ENCODE assay signal across 24 mouse cellular contexts in the genomic region with DNA sequence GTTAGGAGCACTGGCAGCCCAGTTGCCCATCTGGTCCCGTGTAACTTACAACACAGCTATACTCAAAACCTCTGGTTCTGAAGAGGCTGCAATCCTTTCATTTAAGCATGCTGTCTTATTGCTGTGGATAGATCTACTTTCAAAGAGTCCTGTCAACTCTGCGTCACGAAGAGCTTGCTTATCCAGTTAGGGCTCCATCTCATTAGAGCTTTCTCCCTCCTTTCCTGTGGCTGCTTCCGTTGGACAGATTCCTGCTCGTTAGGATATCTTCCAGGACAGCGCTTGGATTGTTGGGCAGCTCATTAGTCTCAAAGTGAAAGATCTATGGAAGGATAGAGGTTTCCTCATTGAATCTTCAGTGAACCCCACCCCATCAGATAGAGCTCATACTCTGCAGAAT.
DNase-seq lines count a peak whose midpoint lies in the region; ATAC-seq and TF ChIP-seq lines count a peak whose summit lies in the region.
"Had no signal": no experiment of that assay in that cellular context is flagged by ENCODE, and none has a peak within 500 bp of the region (broad histone marks: within the 10 kb centered on the region; RNA-seq: fewer than 3 reads in every experiment).

No protein-coding gene starts in this region.

- no peak for TF ChIP-seq POLR2A in liver, adult 2 months (IDR thresholded peaks at IDR 0.05; ENCODE audit: extremely low read depth, insufficient read depth, low read length)

- H3K36me3 ChIP-seq in liver, adult 2 months (ENCODE audit: control insufficient read depth, insufficient read depth, low read length) = no peaks in the 10 kb centered on the region
- H3K36me3 ChIP-seq in liver, postnatal 0 days (replicated peaks; ENCODE audit: insufficient read depth, low read length) = no peaks in the 10 kb centered on the region
- no peaks in the 10 kb centered on the region for H3K36me3 ChIP-seq in hindbrain, embryonic 10.5 days
- H3K36me3 ChIP-seq: embryonic facial prominence, embryonic 12.5 days; embryonic facial prominence, embryonic 15.5 days; heart, embryonic 12.5 days; heart, embryonic 15.5 days; hindbrain, embryonic 15.5 days had no signal

- no peaks in the 10 kb centered on the region for H3K27me3 ChIP-seq in liver, adult 2 months (ENCODE audit: control insufficient read depth, insufficient read depth, low read length)
- H3K27me3 ChIP-seq in liver, postnatal 0 days (ENCODE audit: insufficient read depth, low read length) = no peaks in the 10 kb centered on the region
- no peaks in the 10 kb centered on the region for H3K27me3 ChIP-seq in hindbrain, embryonic 10.5 days (ENCODE audit: insufficient read depth, poor library complexity, severe bottlenecking)
- H3K27me3 ChIP-seq: embryonic facial prominence, embryonic 12.5 days; embryonic facial prominence, embryonic 15.5 days; forebrain, embryonic 13.5 days; heart, embryonic 12.5 days; heart, embryonic 15.5 days; hindbrain, embryonic 15.5 days; Patski had no signal

- H3K4me2 ChIP-seq in liver, postnatal 0 days (ENCODE audit: low read depth, low read length) = no peak overlapping the region
- H3K4me2 ChIP-seq: embryonic facial prominence, embryonic 12.5 days; embryonic facial prominence, embryonic 15.5 days; forebrain, embryonic 13.5 days; heart, embryonic 12.5 days; heart, embryonic 15.5 days; hindbrain, embryonic 15.5 days had no signal

- no peak for TF ChIP-seq CTCF in liver, adult 2 months (IDR thresholded peaks at IDR 0.05; ENCODE audit: low read depth, low read length)
- TF ChIP-seq CTCF in liver, postnatal 0 days (IDR thresholded peaks at IDR 0.05; ENCODE audit: low read depth) = no peak

- H3K4me1 ChIP-seq in liver, adult 2 months (ENCODE audit: control insufficient read depth, insufficient read depth, low read length) = no peaks in the 10 kb centered on the region
- H3K4me1 ChIP-seq in liver, postnatal 0 days (ENCODE audit: insufficient read depth) = no peaks in the 10 kb centered on the region
- H3K4me1 ChIP-seq in hindbrain, embryonic 10.5 days (replicated peaks) = no peaks in the 10 kb centered on the region
- H3K4me1 ChIP-seq: embryonic facial prominence, embryonic 12.5 days; embryonic facial prominence, embryonic 15.5 days; forebrain, embryonic 13.5 days; heart, embryonic 12.5 days; heart, embryonic 15.5 days; hindbrain, embryonic 15.5 days had no signal

- no peak overlapping the region for H3K4me3 ChIP-seq in liver, adult 2 months (ENCODE audit: insufficient read depth, low read depth, low read length)
- no peak overlapping the region for H3K4me3 ChIP-seq in liver, postnatal 0 days (ENCODE audit: low read depth, low read length)
- no peak overlapping the region for H3K4me3 ChIP-seq in hindbrain, embryonic 10.5 days
- H3K4me3 ChIP-seq: embryonic facial prominence, embryonic 12.5 days; embryonic facial prominence, embryonic 15.5 days; forebrain, embryonic 13.5 days; heart, embryonic 12.5 days; heart, embryonic 15.5 days; hindbrain, embryonic 15.5 days had no signal

- no peak for ATAC-seq in liver, postnatal 0 days
- ATAC-seq: CD4-positive, CD25-positive, alpha-beta regulatory T cell, adult 4 months; forebrain, embryonic 13.5 days; Patski had no signal

- DNase-seq in liver, adult 2 months (ENCODE audit: extremely low read depth, low read depth, low spot score) = peak; percentile 10
- no peak for DNase-seq in liver, postnatal 0 days
- DNase-seq in Muller cell, postnatal 12 days (ENCODE audit: inconsistent ontology term) = peak; percentile 88
- peak; percentile 32 for DNase-seq in retina, embryonic 14.5 days (ENCODE audit: low spot score)
- DNase-seq in spleen, postnatal 14 days (ENCODE audit: low spot score in 2 of 2) = no peak
- DNase-seq in hindbrain, embryonic 10.5 days (ENCODE audit: low spot score) = no peak
- DNase-seq: adrenal gland, postnatal 10 days; adrenal gland, postnatal 36 days; cerebellum, adult 11 months; cerebellum, adult 2 months; cerebellum, adult 9-11 months; cerebellum, postnatal 25 days; gastrocnemius, postnatal 25 days; heart, adult 18-20 months; heart, postnatal 10 days; heart, postnatal 36 days had no signal

- H3K9me3 ChIP-seq in liver, postnatal 0 days (ENCODE audit: low read length) = no peaks in the 10 kb centered on the region
- H3K9me3 ChIP-seq in hindbrain, embryonic 10.5 days = no peaks in the 10 kb centered on the region
- H3K9me3 ChIP-seq: embryonic facial prominence, embryonic 12.5 days; embryonic facial prominence, embryonic 15.5 days; forebrain, embryonic 13.5 days; heart, embryonic 12.5 days; heart, embryonic 15.5 days; hindbrain, embryonic 15.5 days had no signal

- WGBS in liver, adult 2 months = 83% methylated on average over 6 of the region's 6 CpGs
- WGBS in liver, postnatal 0 days (ENCODE audit: insufficient replicate concordance) = 72% methylated on average over 6 of the region's 6 CpGs
- 91% methylated on average over 6 of the region's 6 CpGs for WGBS in hindbrain, embryonic 10.5 days

- TF ChIP-seq EP300 in liver, postnatal 0 days (IDR thresholded peaks at IDR 0.05; ENCODE audit: low read depth) = no peak

- no peaks in the 10 kb centered on the region for H3K79me2 ChIP-seq in liver, adult 2 months (ENCODE audit: control insufficient read depth, insufficient read depth, low read length)

- no peak overlapping the region for H3K9ac ChIP-seq in liver, adult 2 months (ENCODE audit: low read depth, low read length)
- H3K9ac ChIP-seq in liver, postnatal 0 days (replicated peaks) = no peak overlapping the region
- H3K9ac ChIP-seq: embryonic facial prominence, embryonic 12.5 days; embryonic facial prominence, embryonic 15.5 days; forebrain, embryonic 13.5 days; heart, embryonic 12.5 days; heart, embryonic 15.5 days; hindbrain, embryonic 15.5 days had no signal

- no peak overlapping the region for H3K27ac ChIP-seq in liver, adult 2 months (replicated peaks; ENCODE audit: insufficient read depth, low read depth, low read length)
- no peak overlapping the region for H3K27ac ChIP-seq in liver, postnatal 0 days (ENCODE audit: low read depth)
- no peak overlapping the region for H3K27ac ChIP-seq in hindbrain, embryonic 10.5 days
- H3K27ac ChIP-seq: embryonic facial prominence, embryonic 12.5 days; embryonic facial prominence, embryonic 15.5 days; forebrain, embryonic 13.5 days; heart, embryonic 15.5 days; hindbrain, embryonic 15.5 days had no signal

Comparison
In these comparisons a context has a peak if more than half of its experiments do, and no peak if none do; other contexts are left out.
1. DNase-seq: peak in liver, adult 2 months (single experiment), Muller cell, postnatal 12 days (single experiment) and retina, embryonic 14.5 days (single experiment); none in liver, postnatal 0 days (single experiment), spleen, postnatal 14 days (0 of 2) and hindbrain, embryonic 10.5 days (single experiment).